Mouse (Mus musculus) liver, postnatal 0 days (tissue): ENCODE results near the gene Tbc1d22a.

ENCODE experiments used
- CTCF ChIP-seq: sonication (generic); IDR thresholded peaks from 2 replicates; pipeline ENCODE4 v1.5.1; 2016; ENCODE audit warnings: antibody characterized with exemption, low read depth
- EP300 ChIP-seq: IDR thresholded peaks from 2 replicates; pipeline ENCODE4 v1.6.1; 2016; ENCODE audit warnings: antibody characterized with exemption, low read depth, mild to moderate bottlenecking

GRCm38 (mm10) chr15:86333606-86334005, 119.3 kb downstream of the Tbc1d22a start:
- no peak for TF ChIP-seq CTCF
- TF ChIP-seq EP300, result no peak
